Mouse (Mus musculus) adrenal gland, postnatal 10 days (tissue): ENCODE measurements around the gene Pdpk1. TPM values are rescaled to one million over a fixed set of nuclear protein-coding genes. Genes with fewer than 3 reads are reported as not detected.

Source experiments
- DNase-seq: peaks from one replicate; pipeline ENCODE4 v3.0.0; 2021; ENCODE audit warnings: mixed read lengths
- total RNA-seq, 2 experiments: library from RNA; stranded (reverse); gene quantifications; 2 replicates each; pipeline ENCODE4 v1.2.3; 2021

The Pdpk1 gene
- total RNA-seq, 2 experiments from 2014 or later, result 46.8 to 53.3 TPM

DNA sequence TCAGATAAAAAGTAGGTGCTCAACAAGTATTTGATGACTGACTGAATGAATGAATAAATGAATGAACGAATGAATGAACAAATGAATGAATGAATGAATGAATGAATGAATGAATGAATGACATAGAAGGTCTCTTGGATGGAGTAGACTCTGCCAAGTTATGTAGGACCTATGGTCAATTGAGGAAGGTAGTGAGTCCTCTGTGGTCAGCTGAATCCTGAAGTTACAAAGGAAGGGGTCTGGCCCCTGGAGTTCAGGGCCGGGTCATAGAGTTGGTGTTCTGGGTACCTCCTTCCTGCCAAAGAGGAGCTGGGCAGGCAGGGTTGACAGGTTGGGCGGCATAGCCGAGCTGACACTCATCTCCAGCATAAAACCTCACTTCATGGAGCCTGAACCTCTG lies 112.9 kb downstream of the Pdpk1 start, which contains the start of gene Prss27:
Gene Prss27, plus strand, starts transcription at position 301 of the 400 bp plus-strand sequence.
- no peak for DNase-seq

DNA sequence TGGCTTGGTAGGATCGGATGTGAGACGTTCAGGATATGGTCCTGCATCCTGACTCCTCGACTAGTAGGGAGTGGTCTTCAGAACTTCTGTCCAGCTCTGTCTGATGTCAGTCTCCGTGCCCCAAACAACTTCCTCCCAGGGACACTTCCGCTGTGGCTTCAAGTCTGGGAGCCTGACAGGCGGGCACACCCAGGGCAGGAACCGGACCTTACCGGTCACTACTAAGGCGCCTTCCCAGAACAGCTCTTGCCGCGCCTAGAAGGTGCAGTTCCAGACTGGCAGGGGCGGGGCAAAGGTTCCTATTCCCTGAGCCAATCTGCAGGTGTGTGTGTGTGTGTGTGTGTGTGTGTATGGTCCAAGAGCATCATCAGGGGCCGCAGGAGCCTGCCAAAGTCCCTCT lies 113.4 kb downstream of the Pdpk1 start:
- no peak for DNase-seq

DNA sequence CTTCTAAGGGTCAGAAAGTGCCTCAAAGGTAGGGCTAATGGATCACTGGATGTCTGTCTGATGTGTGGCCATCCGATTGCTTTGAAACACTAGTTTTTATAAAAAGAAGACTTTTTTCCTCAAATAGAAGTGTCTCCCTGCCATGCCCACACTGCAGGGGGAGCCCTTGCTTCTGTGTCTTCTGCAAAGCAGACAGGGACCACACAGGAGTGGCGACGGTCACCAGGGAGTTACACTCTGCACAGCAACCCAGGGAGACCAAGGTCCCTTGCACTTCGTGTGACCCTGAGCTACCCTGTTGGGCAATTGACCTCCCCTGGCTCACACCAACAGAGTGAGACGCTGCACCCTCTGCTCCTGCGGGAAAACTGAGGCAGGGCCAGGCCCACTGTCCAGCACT lies 113.8 kb downstream of the Pdpk1 start:
- DNase-seq, result peak; percentile 56

DNA sequence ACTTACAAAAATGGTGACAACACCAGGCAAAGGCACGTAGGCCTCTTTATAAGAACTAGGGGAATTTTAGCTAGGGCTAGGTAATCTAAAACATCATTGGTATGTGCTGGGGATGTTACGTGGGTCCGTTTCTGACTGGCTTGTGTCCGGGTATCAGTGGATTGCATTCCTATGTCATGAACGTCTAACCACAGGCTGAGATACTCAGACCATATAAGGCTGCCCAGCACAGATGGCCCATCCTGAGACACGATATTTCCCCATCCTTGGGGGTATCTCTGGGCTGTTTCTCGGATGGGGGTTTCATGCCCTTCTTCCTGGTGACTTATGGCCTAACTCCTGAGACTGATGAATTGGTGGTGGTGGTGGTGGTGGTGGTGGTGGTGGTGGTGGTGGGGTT lies 115.6 kb downstream of the Pdpk1 start:
- no peak for DNase-seq

DNA sequence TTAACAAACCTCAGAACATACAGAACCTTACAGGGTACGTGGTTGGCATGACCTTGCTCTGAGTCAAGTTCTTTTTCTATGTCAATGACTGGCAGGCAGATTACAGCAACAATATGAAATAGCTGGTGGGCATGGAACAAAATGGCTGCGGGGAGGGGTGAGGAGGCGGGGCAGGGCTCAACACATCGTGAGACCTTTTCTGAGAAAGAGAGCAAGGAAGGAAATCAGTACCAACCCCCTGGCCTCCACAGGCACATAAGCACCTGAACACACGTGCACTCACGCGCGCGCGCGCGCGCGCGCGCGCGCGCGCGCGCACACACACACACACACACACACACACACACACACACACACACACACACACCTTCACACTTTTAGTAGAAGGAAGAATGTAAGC lies 120.2 kb downstream of the Pdpk1 start:
- no peak for DNase-seq

DNA sequence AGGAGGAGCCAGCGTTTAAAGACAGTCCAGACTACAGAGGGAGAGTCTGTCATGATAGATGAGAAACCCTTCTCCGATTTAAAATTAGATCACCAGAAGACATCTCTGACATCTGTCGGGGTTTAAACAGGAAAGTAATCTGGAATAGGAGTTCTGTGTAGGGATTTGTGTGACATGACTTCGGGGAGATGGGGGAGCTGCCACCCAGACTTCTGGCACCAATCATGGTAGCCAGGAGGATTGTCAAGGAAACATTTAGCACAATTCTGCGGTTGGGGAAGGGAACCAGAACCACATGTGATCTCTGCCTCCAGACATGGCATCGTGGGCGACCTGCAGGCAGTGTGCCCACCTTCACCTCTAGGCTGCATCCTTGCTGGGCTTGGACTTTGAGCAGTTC lies 121.2 kb downstream of the Pdpk1 start:
- no peak for DNase-seq

Other genes with a start within 250 kb of the Pdpk1 start
- not detected for gene Dcpp3, start 233.5 kb downstream of the Pdpk1 start, total RNA-seq
- not detected for gene Sbp, start 209.3 kb downstream of the Pdpk1 start, total RNA-seq
- not detected for gene Sbpl, start 195.7 kb downstream of the Pdpk1 start, total RNA-seq
- under 1 TPM in 1 of 2 experiments, not detected in 1; 0.24 TPM for gene Prss30, start 170.4 kb downstream of the Pdpk1 start, total RNA-seq
- gene Prss22, start 152.8 kb downstream of the Pdpk1 start, total RNA-seq, result not detected
- gene Prss27, start 112.8 kb downstream of the Pdpk1 start, total RNA-seq, result under 1 TPM; 0.70 to 0.99 TPM
- 10 to 100 TPM; 19.1 to 23.0 TPM for gene Kctd5, start 77.4 kb downstream of the Pdpk1 start, total RNA-seq
- 10 to 100 TPM; 36.6 to 44.2 TPM for gene Amdhd2, start 12.8 kb upstream of the Pdpk1 start, total RNA-seq
- 100 to 1,000 TPM; 286 to 329 TPM for gene Atp6v0c, start 18.8 kb upstream of the Pdpk1 start, total RNA-seq
- 10 to 100 TPM; 12.0 to 16.4 TPM for gene Tbc1d24, start 54.6 kb upstream of the Pdpk1 start, total RNA-seq
- gene Ntn3, start 58.6 kb upstream of the Pdpk1 start, total RNA-seq, result 1 to 10 TPM; 3.1 to 4.2 TPM
- gene Tedc2, start 69.9 kb upstream of the Pdpk1 start, total RNA-seq, result 1 to 10 TPM; 7.2 to 9.8 TPM
- gene Ccnf, start 100.6 kb upstream of the Pdpk1 start, total RNA-seq, result 10 to 100 TPM in 1 of 2 experiments, 1 to 10 TPM in 1; 10.0 to 15.9 TPM
- under 1 TPM in 1 of 2 experiments, not detected in 1; 0.09 TPM for gene Abca17, start 200.1 kb upstream of the Pdpk1 start, total RNA-seq
- gene Abca3, start 201.0 kb upstream of the Pdpk1 start, total RNA-seq, result 10 to 100 TPM; 21.8 to 28.3 TPM